Mouse (Mus musculus) liver, embryonic 14.5 days (tissue): ENCODE results near the gene Rabgap1l.

Source experiments
- CTCF ChIP-seq: IDR thresholded peaks from 2 replicates; pipeline ENCODE4 v1.5.1; 2016; ENCODE audit warnings: antibody characterized with exemption, low read depth, control low read depth
- EP300 ChIP-seq: IDR thresholded peaks from 2 replicates; pipeline ENCODE4 v1.6.1; 2016; ENCODE audit warnings: antibody characterized with exemption, low read depth

GRCm38 (mm10) chr1:160750629-160751028 lies 42.4 kb downstream of the Rabgap1l start:
- TF ChIP-seq CTCF (no peak), EP300 (no peak)
